Mouse (Mus musculus) intestine, postnatal 0 days (tissue): ENCODE measurements around the gene Bglap. TPM values are rescaled to one million over a fixed set of nuclear protein-coding genes. Genes with fewer than 3 reads are reported as not detected.
"Not testable (repeated sequence)": the region's sequence is repeated elsewhere in the genome, so short reads cannot be mapped to it uniquely, and the experiment has no call there.

Experiments
- ATAC-seq: fragments of 200-750 bp; cut with Nextera tagmentation; 2 replicates; pipeline ENCODE4 v1.8.0; 2017; ENCODE audit warnings: mild to moderate bottlenecking, moderate TSS enrichment, moderate library complexity
- H3K27ac ChIP-seq: fragments of 300-500 bp; sonication (generic); 2 replicates; pipeline ENCODE4 v1.5.1; 2014; ENCODE audit warnings: mild to moderate bottlenecking, low read depth, low read length, moderate library complexity
- H3K27me3 ChIP-seq: fragments of 300-500 bp; sonication (generic); replicated peaks from 2 replicates; pipeline ENCODE4 v1.6.1; 2014; ENCODE audit warnings: low read length, mixed read lengths; ENCODE audit not compliant: control insufficient read depth, insufficient read depth
- H3K36me3 ChIP-seq: fragments of 300-500 bp; sonication (generic); 2 replicates; pipeline ENCODE4 v1.6.1; 2014; ENCODE audit warnings: mild to moderate bottlenecking, moderate library complexity; ENCODE audit not compliant: control insufficient read depth, insufficient read depth
- H3K4me1 ChIP-seq: fragments of 300-500 bp; sonication (generic); replicated peaks from 2 replicates; pipeline ENCODE4 v1.6.1; 2014; ENCODE audit warnings: antibody characterized with exemption, low read length, mixed read lengths; ENCODE audit not compliant: control insufficient read depth, insufficient read depth
- H3K4me2 ChIP-seq: fragments of 300-500 bp; sonication (generic); replicated peaks from 2 replicates; pipeline ENCODE4 v1.6.1; 2014; ENCODE audit warnings: low read depth, mild to moderate bottlenecking, moderate library complexity
- H3K4me3 ChIP-seq: fragments of 300-500 bp; sonication (generic); 2 replicates; pipeline ENCODE4 v1.5.1; 2014; ENCODE audit warnings: low read depth, low read length
- H3K9ac ChIP-seq: fragments of 300-500 bp; sonication (generic); 2 replicates; pipeline ENCODE4 v1.6.1; 2014; ENCODE audit warnings: mild to moderate bottlenecking, low read depth, low read length
- H3K9me3 ChIP-seq: fragments of 300-500 bp; sonication (generic); 2 replicates; pipeline ENCODE4 v1.6.1; 2016; ENCODE audit warnings: mixed run types; ENCODE audit not compliant: control insufficient read depth
- CTCF ChIP-seq: sonication (generic); IDR thresholded peaks from 2 replicates; pipeline ENCODE4 v1.5.1; 2016; ENCODE audit warnings: low read depth, mild to moderate bottlenecking, control low read depth, antibody characterized with exemption, moderate library complexity
- WGBS: fragments of 180-500 bp; shearing (Covaris S2); extraction: QIAGEN DNeasy Blood & Tissue Kit; methylation state at CpG from one replicate; pipeline ENCODE4 v1.1.7; 2014; 5-methylcytosine and 5-hydroxymethylcytosine counted together
- polyA plus RNA-seq: library from polyadenylated mRNA; unstranded; fragments of >200 nt; fragmentation: Nextera tagmentation; extraction: Ambion mirVana; gene quantifications from 2 replicates; pipeline ENCODE4 v1.2.1, GENCODE M21; 2015

Bglap gene
- not detected in 2 replicates for polyA plus RNA-seq

DNA sequence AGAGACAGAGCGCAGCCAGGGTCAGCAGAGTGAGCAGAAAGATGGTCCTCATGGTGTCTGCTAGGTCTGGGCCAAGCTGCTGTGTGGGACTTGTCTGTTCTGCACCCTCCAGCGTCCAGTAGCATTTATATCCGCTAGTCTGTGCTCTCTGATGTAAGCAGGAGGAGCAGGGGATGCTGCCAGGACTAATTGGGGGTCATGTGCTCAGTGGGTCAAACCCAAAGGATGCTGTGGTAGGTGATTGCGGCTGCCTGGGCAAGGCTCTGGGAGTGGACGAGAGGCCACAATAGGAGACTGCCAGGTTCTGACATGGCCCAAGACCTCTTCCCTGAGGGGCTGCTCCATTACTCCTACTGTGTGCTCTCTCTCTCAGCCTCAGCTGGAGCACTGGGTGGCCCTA lies at the start of gene Bglap:
Gene Bglap (minus strand): TSS at position 101 of the 400 bp plus-strand sequence.
- no peak within 1 kb of the TSS for H3K9ac ChIP-seq
- peaks cover 14% of the 10 kb centered on the region; the same call in 1 of the 2 replicates for H3K27me3 ChIP-seq
- H3K9me3 ChIP-seq: no peaks in the 10 kb centered on the region
- H3K27ac ChIP-seq: no peak within 1 kb of the TSS
- ATAC-seq: no peak
- no peaks in the 10 kb centered on the region for H3K36me3 ChIP-seq
- TF ChIP-seq CTCF: no peak
- no peaks in the 10 kb centered on the region for H3K4me1 ChIP-seq
- no peak within 1 kb of the TSS for H3K4me2 ChIP-seq
- 84% methylated on average over 5 of the region's 5 CpGs for WGBS
- H3K4me3 ChIP-seq: no peak within 1 kb of the TSS

DNA sequence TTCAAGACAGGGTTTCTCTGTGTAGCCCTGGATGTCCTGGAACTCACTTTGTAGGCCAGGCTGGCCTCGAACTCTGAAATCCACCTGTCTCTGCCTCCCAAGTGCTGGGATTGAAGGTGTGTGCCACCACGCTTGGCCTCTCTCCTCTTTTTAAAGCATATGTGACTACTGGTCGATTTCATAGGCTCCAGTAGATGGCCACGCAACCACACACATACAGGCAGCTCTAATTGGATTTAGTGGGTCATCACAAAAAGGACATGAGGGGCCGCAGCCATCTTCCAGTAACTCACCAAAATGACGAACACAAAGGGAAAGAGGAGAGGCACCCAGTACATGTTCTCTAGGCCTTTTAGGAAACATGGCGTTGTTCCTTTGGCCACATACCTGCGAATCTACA lies 44.4 kb upstream of the Bglap start:
- not testable (repeated sequence) for H3K4me3 ChIP-seq, H3K9ac ChIP-seq, H3K27me3 ChIP-seq, H3K27ac ChIP-seq, H3K4me2 ChIP-seq, ATAC-seq, H3K36me3 ChIP-seq, H3K4me1 ChIP-seq, H3K9me3 ChIP-seq
- TF ChIP-seq CTCF: peak; percentile 55
- WGBS: 76% methylated on average over 8 of the region's 8 CpGs

DNA sequence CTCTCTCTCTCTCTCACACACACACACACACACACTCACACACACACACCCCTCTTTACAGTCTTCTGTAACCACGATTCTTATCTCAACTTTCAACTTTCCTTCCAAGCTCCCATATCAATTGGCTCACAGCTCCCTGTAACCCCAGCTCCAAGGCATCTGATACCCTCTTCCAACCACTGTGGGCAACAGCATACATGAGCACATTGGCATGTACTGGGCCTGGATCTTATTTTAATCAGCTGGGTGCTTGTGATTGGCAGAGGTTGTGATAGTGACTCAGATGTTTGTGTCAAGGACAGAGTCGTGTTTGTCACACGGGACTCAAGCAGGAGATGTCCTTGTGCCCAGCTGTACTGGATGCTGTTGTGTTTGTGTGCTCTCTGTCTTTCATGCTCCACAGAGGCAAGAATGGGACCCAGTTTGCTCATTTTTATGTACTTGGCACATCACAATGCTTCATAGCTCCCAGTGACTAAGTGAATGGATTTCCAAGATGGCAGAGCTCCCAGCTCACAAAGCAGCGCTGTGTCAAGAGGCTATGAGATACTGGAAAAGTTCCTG lies 43.2 kb upstream of the Bglap start:
- 0 out of 2 replicates have a peak, but pooled peaks cover 6% of the 10 kb centered on the region for H3K4me1 ChIP-seq
- 64% methylated on average over 4 of the region's 4 CpGs for whole genome bisulfite sequencing
- H3K36me3 ChIP-seq: no peaks in the 10 kb centered on the region
- no peak for TF ChIP-seq CTCF
- ATAC-seq: no peak
- no peak overlapping the region for H3K4me3 ChIP-seq
- no peaks in the 10 kb centered on the region for H3K27me3 ChIP-seq
- H3K9ac ChIP-seq: no peak overlapping the region
- no peak overlapping the region for H3K4me2 ChIP-seq
- no peaks in the 10 kb centered on the region for H3K9me3 ChIP-seq
- H3K27ac ChIP-seq: no peak overlapping the region

DNA sequence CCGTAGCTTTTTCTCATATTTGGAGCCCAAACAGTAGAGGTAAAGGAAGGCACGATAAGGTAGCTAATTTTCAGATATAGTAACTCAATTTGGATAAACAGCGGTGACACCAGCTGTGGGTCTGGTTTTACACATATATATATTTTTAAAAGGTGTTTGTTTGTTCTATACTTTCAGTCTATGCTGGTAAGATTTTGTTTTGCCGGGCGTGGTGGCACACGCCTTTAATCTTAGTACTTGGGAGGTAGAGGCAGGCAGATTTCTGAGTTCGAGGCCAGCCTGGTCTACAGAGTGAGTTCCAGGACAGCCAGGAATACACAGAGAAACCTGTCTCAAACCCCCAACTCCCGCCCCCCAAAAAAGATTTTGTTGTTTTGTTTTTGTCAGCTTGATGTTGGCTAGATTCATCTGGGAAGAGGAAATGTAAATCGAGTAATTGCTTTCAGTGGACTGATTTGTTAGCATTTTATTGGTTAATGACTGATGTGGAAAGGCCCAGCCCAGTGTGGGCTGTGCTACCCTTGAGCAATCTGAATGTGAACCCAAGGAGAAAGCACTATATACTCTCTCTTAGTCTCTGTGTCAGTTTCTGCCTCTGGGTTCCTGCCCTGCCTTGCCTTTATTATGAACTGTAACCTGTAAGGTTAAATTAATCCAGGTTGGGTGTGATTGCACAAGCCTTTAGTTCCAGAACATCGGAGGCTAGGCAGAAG lies 41.6 kb upstream of the Bglap start:
- 67% methylated on average over 10 of the region's 10 CpGs for WGBS
- H3K4me3 ChIP-seq: no peak overlapping the region
- H3K27me3 ChIP-seq: no peaks in the 10 kb centered on the region
- 0 out of 2 replicates have a peak, but pooled peaks cover 11% of the 10 kb centered on the region for H3K4me1 ChIP-seq
- peaks cover 6% of the 10 kb centered on the region for H3K36me3 ChIP-seq
- H3K27ac ChIP-seq: 0 out of 2 replicates have a peak overlapping the region, but pooled peaks have one; percentile 36
- H3K9me3 ChIP-seq: no peaks in the 10 kb centered on the region
- no peak overlapping the region for H3K4me2 ChIP-seq
- no peak for TF ChIP-seq CTCF
- ATAC-seq: no peak
- H3K9ac ChIP-seq: no peak overlapping the region

- Histone ChIP-seq H3K36me3 (peaks cover 11% of the 10 kb centered on the region), H3K4me2 (peak overlapping the region; percentile 95), H3K9ac (no peak overlapping the region), H3K4me3 (peak overlapping the region; percentile 68; the same call in 1 of the 2 replicates), H3K27ac (peak overlapping the region; percentile 36; the same call in 1 of the 2 replicates), H3K4me1 (0 out of 2 replicates have a peak, but pooled peaks cover 11% of the 10 kb centered on the region), H3K27me3 (no peaks in the 10 kb centered on the region), H3K9me3 (no peaks in the 10 kb centered on the region)
- 7% methylated on average over 2 of the region's 2 CpGs for WGBS
- TF ChIP-seq CTCF: no peak
- ATAC-seq: no peak
Observed at GRCm38 (mm10) chr3:88425330-88425689, 41.0 kb upstream of the Bglap start.

DNA sequence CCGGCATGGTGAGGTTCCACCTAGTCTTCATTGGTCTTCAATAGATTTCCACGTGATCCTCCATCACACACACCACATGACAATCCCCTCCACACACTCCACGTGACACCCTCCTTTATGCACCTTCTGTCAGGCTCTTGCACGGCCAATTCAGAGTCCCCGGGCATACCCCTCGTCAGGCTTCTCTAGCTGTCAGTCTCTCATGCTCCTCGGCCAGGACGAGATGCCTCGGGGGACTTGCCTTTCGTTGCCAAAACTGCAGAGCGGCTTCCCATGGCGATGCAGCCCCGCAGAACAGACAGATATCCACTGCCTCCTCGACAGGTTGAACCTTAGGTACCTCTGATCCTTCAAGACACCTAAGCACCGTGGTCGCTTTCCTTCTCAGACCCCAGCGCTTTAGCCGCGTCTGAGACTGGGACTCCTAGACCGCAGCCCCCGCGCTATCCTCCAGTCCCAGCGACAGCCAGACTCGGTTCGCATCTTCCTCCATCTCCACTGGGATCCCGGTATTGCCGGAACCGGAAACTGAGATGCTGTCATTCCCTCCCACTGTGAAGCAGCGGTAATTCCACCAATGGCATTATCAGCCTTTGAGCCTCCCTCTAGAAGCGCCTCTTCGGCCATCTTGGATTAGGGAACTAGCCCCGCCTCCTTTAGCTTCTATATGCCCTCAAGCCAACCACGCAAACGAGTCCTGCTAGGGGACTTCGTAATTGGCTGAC lies 40.5 kb upstream of the Bglap start, which contains the start of gene Slc25a44:
Gene Slc25a44 (minus strand): TSS at position 535 of the 725 bp plus-strand sequence.
- Histone ChIP-seq H3K9ac (peak within 1 kb of the TSS; percentile 59), H3K4me2 (peak within 1 kb of the TSS; percentile 95), H3K36me3 (peaks cover 17% of the 10 kb centered on the region), H3K4me1 (0 out of 2 replicates have a peak, but pooled peaks cover 11% of the 10 kb centered on the region), H3K9me3 (no peaks in the 10 kb centered on the region), H3K27ac (peak within 1 kb of the TSS; percentile 41; the same call in 1 of the 2 replicates), H3K27me3 (no peaks in the 10 kb centered on the region), H3K4me3 (peak within 1 kb of the TSS; percentile 68)
- 1% methylated on average over 35 of the region's 35 CpGs for WGBS
- TF ChIP-seq CTCF: no peak
- ATAC-seq: peak; percentile 94
